In genomic region chr19:38413861-38414260, GRCm38 (mm10) we compare ENCODE assay signal across 21 mouse cellular contexts. TPM values are rescaled to one million over a fixed set of nuclear protein-coding genes. Genes with fewer than 3 reads are reported as not detected.
A peak's percentile ranks its signal among the peaks of the same experiment; 100 is the strongest.
DNase-seq lines count a peak whose midpoint lies in the region; TF ChIP-seq lines count a peak whose summit lies in the region.
"Had no signal": no experiment of that assay in that cellular context is flagged by ENCODE, and none has a peak within 500 bp of the region (broad histone marks: within the 10 kb centered on the region; RNA-seq: fewer than 3 reads in every experiment).

No protein-coding gene starts in this region.

- DNase-seq in ES-E14 (ENCODE audit: low read depth, low spot score) (no peak), WW6 (ENCODE audit: low read depth, low spot score) (peak; percentile 13)
- no peak for DNase-seq in ovary, postnatal 14 days (ENCODE audit: low spot score)
- DNase-seq in heart, postnatal 25 days (ENCODE audit: low spot score), result no peak
- no peak for DNase-seq in frontal cortex, postnatal 10 days (ENCODE audit: low spot score in 2 of 2)
- DNase-seq: adrenal gland, adult 8-10 months; adrenal gland, postnatal 14 days; adrenal gland, postnatal 36 days; B cell, adult 2 months; cerebellum, adult 11 months; cerebellum, adult 18-20 months; cerebellum, adult 8-10 months; cerebellum, postnatal 10 days; cerebellum, postnatal 25 days; forebrain, postnatal 0 days had no signal

- in situ Hi-C loops in ES-E14 (cut with MboI; ENCODE audit: low sequenced_read_pairs in 2 of 2, unreplicated experiment in 2 of 2), result no loop called here

- no peak overlapping the region for H3K9ac ChIP-seq in ES-Bruce4 (ENCODE audit: low read depth, poor library complexity, severe bottlenecking)
- no peak overlapping the region for H3K9ac ChIP-seq in ES-E14 (ENCODE audit: insufficient read depth, low read depth, low read length, poor library complexity, severe bottlenecking)
- H3K9ac ChIP-seq: embryonic facial prominence, embryonic 12.5 days; forebrain, embryonic 13.5 days; forebrain, embryonic 15.5 days; forebrain, postnatal 0 days had no signal

- no peaks in the 10 kb centered on the region for H3K27me3 ChIP-seq in ES-Bruce4 (ENCODE audit: control insufficient read depth, insufficient read depth, low read length, poor library complexity, severe bottlenecking)
- H3K27me3 ChIP-seq: CH12.LX; embryonic facial prominence, embryonic 12.5 days; forebrain, embryonic 13.5 days; forebrain, embryonic 15.5 days had no signal

- TF ChIP-seq POLR2A in ES-Bruce4 (IDR thresholded peaks at IDR 0.05; ENCODE audit: insufficient read depth, low read length), result no peak

- H3K9me3 ChIP-seq in ES-Bruce4 (replicated peaks; ENCODE audit: control insufficient read depth, insufficient read depth, low read length, poor library complexity, severe bottlenecking), result no peaks in the 10 kb centered on the region
- no peaks in the 10 kb centered on the region for H3K9me3 ChIP-seq in ES-E14 (ENCODE audit: control insufficient read depth, insufficient read depth, low read depth, low read length)
- H3K9me3 ChIP-seq: embryonic facial prominence, embryonic 10.5 days; embryonic facial prominence, embryonic 12.5 days; forebrain, embryonic 13.5 days; forebrain, embryonic 15.5 days had no signal

- peaks cover 2% of the 10 kb centered on the region for H3K4me1 ChIP-seq in ES-Bruce4 (ENCODE audit: control insufficient read depth, insufficient read depth, low read length)
- no peaks in the 10 kb centered on the region for H3K4me1 ChIP-seq in ES-E14 (ENCODE audit: control insufficient read depth in 2 of 2, insufficient read depth in 2 of 2, low read length in 2 of 2, poor library complexity in 1 of 2)
- H3K4me1 ChIP-seq: embryonic facial prominence, embryonic 10.5 days; embryonic facial prominence, embryonic 12.5 days had no signal

- TF ChIP-seq CTCF in ES-Bruce4 (IDR thresholded peaks at IDR 0.05; ENCODE audit: low read depth, low read length), result no peak

- H3K4me3 ChIP-seq in ES-Bruce4 (ENCODE audit: low read depth, low read length) (no peak overlapping the region), ES-E14 (ENCODE audit: insufficient read depth in 1 of 2, low read depth in 1 of 2, low read length in 2 of 2, poor library complexity in 1 of 2, severe bottlenecking in 1 of 2) (no peak overlapping the region)
- H3K4me3 ChIP-seq: embryonic facial prominence, embryonic 10.5 days; embryonic facial prominence, embryonic 12.5 days; forebrain, embryonic 13.5 days; forebrain, embryonic 15.5 days had no signal

- no peak overlapping the region for H3K27ac ChIP-seq in ES-Bruce4 (ENCODE audit: insufficient read depth, low read length)
- peak overlapping the region; percentile 53; the same call in 1 of the 2 replicates for H3K27ac ChIP-seq in ES-E14 (ENCODE audit: insufficient read depth, low read depth, low read length, poor library complexity, severe bottlenecking)
- H3K27ac ChIP-seq: embryonic facial prominence, embryonic 10.5 days; embryonic facial prominence, embryonic 12.5 days; forebrain, embryonic 13.5 days; forebrain, embryonic 15.5 days had no signal

- TF ChIP-seq EP300 in ES-Bruce4 (IDR thresholded peaks at IDR 0.05; ENCODE audit: insufficient read depth, low read depth, low read length), result 0 out of 2 replicates have a peak, but pooled peaks have one; percentile 46

- intact Hi-C loops in heart, postnatal 25 days (cut with DNase I), result no loop called here

- no peaks in the 10 kb centered on the region for H3K36me3 ChIP-seq in ES-Bruce4 (ENCODE audit: control insufficient read depth, insufficient read depth, low read length, poor library complexity, severe bottlenecking)
- peaks cover 3% of the 10 kb centered on the region; the same call in 1 of the 2 replicates for H3K36me3 ChIP-seq in ES-E14 (ENCODE audit: control insufficient read depth, insufficient read depth, low read length, poor library complexity, severe bottlenecking)
- H3K36me3 ChIP-seq: embryonic facial prominence, embryonic 10.5 days; embryonic facial prominence, embryonic 12.5 days; forebrain, embryonic 15.5 days had no signal

TF ChIP-seq in ES-E14, 5 proteins besides CTCF, POLR2A, EP300 and RAD21:
- TF ChIP-seq MAFK (IDR thresholded peaks at IDR 0.05; ENCODE audit: insufficient read depth, low read depth, low read length), result no peak
- no peak for TF ChIP-seq CHD2 (IDR thresholded peaks at IDR 0.05; ENCODE audit: low read depth, low read length)
- TF ChIP-seq ZC3H11A (IDR thresholded peaks at IDR 0.05; ENCODE audit: borderline replicate concordance, low read depth, low read length), result no peak
- no peak for TF ChIP-seq HCFC1 (IDR thresholded peaks at IDR 0.05; ENCODE audit: borderline replicate concordance, insufficient read depth, low read length)
- TF ChIP-seq ZNF384 (IDR thresholded peaks at IDR 0.05; ENCODE audit: low read depth, low read length), result no peak

RNA-seq across cellular contexts. Expression of gene Slc35g1, which starts 18.1 kb away (rescaled TPM):
- polyA plus RNA-seq in ES-Bruce4 (2011; ENCODE audit: insufficient read depth, insufficient read length, low read depth, missing spikeins), result 19.3 and 20.3 TPM in 2 replicates
- 28.4 and 36.3 TPM in 2 replicates for total RNA-seq in ES-E14 (2012; rRNA removed)
- total RNA-seq in heart, postnatal 25 days (2021), result 1 to 10 TPM; 1.7 to 1.8 TPM

Comparison
In these comparisons a context has a peak if more than half of its experiments do, and no peak if none do; other contexts are left out.
1. RNA of gene Slc35g1, which starts 18.1 kb away (total RNA-seq): 28.4 to 36.3 TPM in ES-E14; 1.7 to 1.8 TPM in heart, postnatal 25 days; every median in the first group is over 10 times any median in the second.